Mouse (Mus musculus): ENCODE results near the gene Ddc. TPM values are rescaled to one million over a fixed set of nuclear protein-coding genes. Genes with fewer than 3 reads are reported as not detected.

Gene Ddc
- 1.5 and 3.6 TPM in 2 replicates for polyA plus RNA-seq (2012; rRNA removed)

- H3K4me1 ChIP-seq (ENCODE audit: control insufficient read depth, insufficient read depth, low read length) = no peaks in the 10 kb centered on the region
- WGBS = 62% methylated on average over 12 of the region's 12 CpGs
- TF ChIP-seq CTCF (IDR thresholded peaks at IDR 0.05; ENCODE audit: insufficient read depth, low read length) = no peak
- TF ChIP-seq POLR2A (IDR thresholded peaks at IDR 0.05; ENCODE audit: borderline replicate concordance, extremely low read depth, low read depth, low read length) = no peak
- no peak for DNase-seq
- H3K4me3 ChIP-seq (replicated peaks; ENCODE audit: extremely low read depth, low read depth, low read length) = no peak within 1 kb of the TSS
Observed at GRCm38 (mm10) chr11:11897645-11898357, at the start of gene Ddc. Gene Ddc (minus strand): TSS chr11:11898144.

- no peak for DNase-seq
- 78% methylated on average over 4 of the region's 4 CpGs for WGBS
- no peak for TF ChIP-seq CTCF (IDR thresholded peaks at IDR 0.05; ENCODE audit: insufficient read depth, low read length)
- TF ChIP-seq POLR2A (IDR thresholded peaks at IDR 0.05; ENCODE audit: borderline replicate concordance, extremely low read depth, low read depth, low read length) = no peak
- Histone ChIP-seq H3K4me1 (ENCODE audit: control insufficient read depth, insufficient read depth, low read length) (no peaks in the 10 kb centered on the region), H3K4me3 (replicated peaks; ENCODE audit: extremely low read depth, low read depth, low read length) (no peak overlapping the region)
Observed at GRCm38 (mm10) chr11:11945766-11946165, 47.8 kb upstream of the Ddc start.

DNA sequence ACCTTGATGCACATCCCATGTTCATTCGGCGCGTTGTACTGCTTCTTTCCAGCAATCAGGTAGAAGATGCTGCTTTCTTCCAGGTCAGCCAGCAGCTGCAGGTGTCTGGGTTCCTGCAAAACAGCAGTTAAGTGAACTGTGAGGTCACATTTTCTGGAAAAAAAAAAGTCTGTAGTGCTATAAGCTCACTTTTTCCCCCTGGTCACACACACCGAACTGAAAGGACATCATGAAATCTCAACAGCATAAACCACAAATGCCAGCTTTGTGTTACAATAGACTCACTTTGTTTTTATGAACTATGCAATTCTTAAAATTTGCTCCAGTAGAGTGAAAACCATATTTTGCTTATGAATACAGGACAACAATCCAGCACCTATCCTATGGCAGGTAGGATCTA lies 46.9 kb upstream of the Ddc start:
- no peak overlapping the region for H3K4me3 ChIP-seq (replicated peaks; ENCODE audit: extremely low read depth, low read depth, low read length)
- WGBS = 88% methylated on average over 4 of the region's 4 CpGs
- DNase-seq = no peak
- TF ChIP-seq POLR2A (IDR thresholded peaks at IDR 0.05; ENCODE audit: borderline replicate concordance, extremely low read depth, low read depth, low read length) (no peak), CTCF (IDR thresholded peaks at IDR 0.05; ENCODE audit: insufficient read depth, low read length) (no peak)
- H3K4me1 ChIP-seq (ENCODE audit: control insufficient read depth, insufficient read depth, low read length) = no peaks in the 10 kb centered on the region

DNA sequence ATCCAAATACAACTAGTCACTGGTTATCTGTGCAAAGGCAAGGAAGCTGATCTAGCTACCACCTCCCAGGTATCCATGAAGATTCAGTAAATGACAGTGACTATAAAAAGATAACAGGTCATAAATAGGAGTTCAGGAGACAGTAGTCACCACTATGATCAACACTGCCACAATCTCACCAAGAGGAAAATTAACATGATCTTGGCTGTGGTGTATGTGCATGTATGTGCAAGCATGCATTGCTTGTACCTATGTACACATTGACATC lies 46.1 kb upstream of the Ddc start:
- Histone ChIP-seq H3K4me1 (ENCODE audit: control insufficient read depth, insufficient read depth, low read length) (no peaks in the 10 kb centered on the region), H3K4me3 (replicated peaks; ENCODE audit: extremely low read depth, low read depth, low read length) (no peak overlapping the region)
- DNase-seq = no peak
- TF ChIP-seq CTCF (IDR thresholded peaks at IDR 0.05; ENCODE audit: insufficient read depth, low read length) (no peak), POLR2A (IDR thresholded peaks at IDR 0.05; ENCODE audit: borderline replicate concordance, extremely low read depth, low read depth, low read length) (no peak)

DNA sequence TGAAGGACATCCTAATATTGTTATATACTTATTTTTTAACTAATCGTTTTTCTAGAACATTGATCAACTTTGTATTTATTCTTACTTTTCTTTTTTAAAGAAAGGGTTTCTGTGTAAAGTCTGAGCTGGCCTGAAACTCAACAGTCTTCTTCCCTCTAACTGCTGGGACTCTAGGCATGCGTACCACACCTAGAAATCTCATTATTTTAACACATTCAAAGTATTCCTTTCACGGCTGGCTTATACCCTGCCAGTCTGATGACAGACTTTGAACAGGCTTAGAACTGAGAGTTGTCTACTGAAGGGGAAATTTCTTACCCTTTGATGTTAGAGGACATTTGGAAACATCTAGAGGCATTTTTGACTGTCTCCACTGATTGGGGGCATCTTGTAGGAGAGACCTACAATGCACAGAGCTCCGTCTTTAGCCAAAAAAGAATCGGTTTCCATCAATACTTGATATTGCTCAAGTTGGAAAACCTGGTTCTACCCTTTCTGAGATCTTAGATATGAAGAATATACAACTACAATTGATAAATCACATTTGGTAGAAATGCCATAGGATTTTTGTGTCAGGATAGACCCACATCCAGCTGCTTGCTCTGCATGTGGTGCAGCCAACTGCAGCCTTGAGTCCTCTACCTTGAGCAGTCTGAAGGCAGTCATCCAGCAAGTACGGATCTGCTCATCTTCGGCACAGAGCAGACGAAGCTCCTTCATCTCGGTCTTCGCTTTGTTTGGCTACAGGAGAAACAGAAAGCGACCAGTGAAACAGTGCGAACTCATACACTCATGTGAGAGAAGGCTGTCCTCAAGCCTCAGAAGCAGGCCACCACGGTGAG lies 45.5 kb upstream of the Ddc start:
- WGBS = 90% methylated on average over 13 of the region's 13 CpGs
- DNase-seq = no peak
- H3K4me1 ChIP-seq (ENCODE audit: control insufficient read depth, insufficient read depth, low read length) = no peaks in the 10 kb centered on the region
- no peak overlapping the region for H3K4me3 ChIP-seq (replicated peaks; ENCODE audit: extremely low read depth, low read depth, low read length)
- TF ChIP-seq POLR2A (IDR thresholded peaks at IDR 0.05; ENCODE audit: borderline replicate concordance, extremely low read depth, low read depth, low read length) (no peak), CTCF (IDR thresholded peaks at IDR 0.05; ENCODE audit: insufficient read depth, low read length) (no peak)

- no peak for DNase-seq
- 79% methylated on average over 6 of the region's 6 CpGs for WGBS
- H3K4me1 ChIP-seq (ENCODE audit: control insufficient read depth, insufficient read depth, low read length) = no peaks in the 10 kb centered on the region
Observed at GRCm38 (mm10) chr11:11942320-11943217, 44.6 kb upstream of the Ddc start.

GRCm38 (mm10) chr11:11940833-11941681 lies 43.1 kb upstream of the Ddc start:
- WGBS = 62% methylated on average over 5 of the region's 5 CpGs

More at GRCm38 (mm10) chr11:11942320-11943217, 44.6 kb upstream of the Ddc start:
- no peak for TF ChIP-seq POLR2A (IDR thresholded peaks at IDR 0.05; ENCODE audit: borderline replicate concordance, extremely low read depth, low read depth, low read length)
- no peak for TF ChIP-seq CTCF (IDR thresholded peaks at IDR 0.05; ENCODE audit: insufficient read depth, low read length)
- H3K4me3 ChIP-seq (replicated peaks; ENCODE audit: extremely low read depth, low read depth, low read length) = no peak overlapping the region

DNA sequence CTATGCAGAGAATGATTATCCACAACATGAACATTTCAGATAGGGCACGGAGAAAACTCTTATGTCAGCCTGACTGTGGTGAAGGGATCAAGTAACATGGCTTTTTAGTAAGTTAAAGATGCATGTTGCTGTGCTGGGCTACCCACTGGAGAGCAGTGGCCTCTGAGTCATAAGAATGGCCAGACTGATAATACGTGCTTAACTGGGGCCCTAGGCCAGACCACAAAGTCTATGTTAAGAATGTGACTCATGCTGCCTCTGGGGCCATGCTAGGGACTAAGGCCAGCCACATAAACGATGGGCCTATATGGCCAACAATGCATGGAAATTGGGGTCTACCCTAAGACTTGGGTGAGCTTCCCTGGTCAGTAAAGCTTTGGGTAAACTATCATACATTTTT lies 41.7 kb upstream of the Ddc start:
- no peak for DNase-seq
- no peaks in the 10 kb centered on the region for H3K4me1 ChIP-seq (ENCODE audit: control insufficient read depth, insufficient read depth, low read length)
- no peak overlapping the region for H3K4me3 ChIP-seq (replicated peaks; ENCODE audit: extremely low read depth, low read depth, low read length)
- TF ChIP-seq CTCF (IDR thresholded peaks at IDR 0.05; ENCODE audit: insufficient read depth, low read length) = no peak
- no peak for TF ChIP-seq POLR2A (IDR thresholded peaks at IDR 0.05; ENCODE audit: borderline replicate concordance, extremely low read depth, low read depth, low read length)
- 60% methylated on average over 3 of the region's 3 CpGs for WGBS

More at GRCm38 (mm10) chr11:11940833-11941681, 43.1 kb upstream of the Ddc start:
- Histone ChIP-seq H3K4me1 (ENCODE audit: control insufficient read depth, insufficient read depth, low read length) (no peaks in the 10 kb centered on the region), H3K4me3 (replicated peaks; ENCODE audit: extremely low read depth, low read depth, low read length) (no peak overlapping the region)
- DNase-seq = no peak
- TF ChIP-seq CTCF (IDR thresholded peaks at IDR 0.05; ENCODE audit: insufficient read depth, low read length) (no peak), POLR2A (IDR thresholded peaks at IDR 0.05; ENCODE audit: borderline replicate concordance, extremely low read depth, low read depth, low read length) (no peak)

Data from lung, adult 2 months (tissue).